Mouse (Mus musculus) lung, embryonic 14.5 days (tissue): ENCODE measurements at regions not wholly inside any gene's neighbourhood (a gene's known extent, or its start where the extent isn't known, plus 50 kb on each side); places are given as distances from the start of the nearest gene placed in this dataset.
A peak's percentile ranks its signal among the peaks of the same experiment; 100 is the strongest.

Experiments used
- ATAC-seq: fragments of 200-750 bp; cut with Nextera tagmentation; 2 replicates; pipeline ENCODE4 v1.8.0; 2017; ENCODE audit warnings: mild to moderate bottlenecking, moderate TSS enrichment, moderate library complexity; ENCODE audit not compliant: insufficient read depth
- DNase-seq: peaks from one replicate; pipeline ENCODE4 v3.0.0-alpha.2; 2015
- H3K27ac ChIP-seq: fragments of 300-500 bp; sonication (generic); 2 replicates; pipeline ENCODE4 v1.5.1; 2014; ENCODE audit warnings: low read depth, mild to moderate bottlenecking, moderate library complexity
- H3K27me3 ChIP-seq: fragments of 300-500 bp; sonication (generic); 2 replicates; pipeline ENCODE4 v1.6.1; 2014; ENCODE audit warnings: low read length, control low read depth; ENCODE audit not compliant: insufficient read depth
- H3K36me3 ChIP-seq: fragments of 300-500 bp; sonication (generic); 2 replicates; pipeline ENCODE4 v1.6.1; 2014; ENCODE audit warnings: control low read depth; ENCODE audit not compliant: insufficient read depth
- H3K4me1 ChIP-seq: fragments of 300-500 bp; sonication (generic); 2 replicates; pipeline ENCODE4 v1.6.1; 2014; ENCODE audit warnings: antibody characterized with exemption, control low read depth; ENCODE audit not compliant: insufficient read depth
- H3K4me2 ChIP-seq: fragments of 300-500 bp; sonication (generic); 2 replicates; pipeline ENCODE4 v1.6.1; 2014; ENCODE audit warnings: mild to moderate bottlenecking
- H3K4me3 ChIP-seq: fragments of 300-500 bp; sonication (generic); 2 replicates; pipeline ENCODE4 v1.5.1; 2014; ENCODE audit warnings: low read depth, low read length
- H3K9ac ChIP-seq: fragments of 300-500 bp; sonication (generic); 2 replicates; pipeline ENCODE4 v1.6.1; 2014
- H3K9me3 ChIP-seq: fragments of 300-500 bp; sonication (generic); 2 replicates; pipeline ENCODE4 v1.6.1; 2016; ENCODE audit warnings: low read depth, low read length, control low read depth
- CTCF ChIP-seq: IDR thresholded peaks from 2 replicates; pipeline ENCODE4 v1.5.1; 2016; ENCODE audit warnings: antibody characterized with exemption, low read depth
- WGBS: fragments of 180-500 bp; shearing (Covaris S2); extraction: QIAGEN DNeasy Blood & Tissue Kit; methylation state at CpG from one replicate; pipeline ENCODE4 v1.1.7; 2014; 5-methylcytosine and 5-hydroxymethylcytosine counted together

DNA sequence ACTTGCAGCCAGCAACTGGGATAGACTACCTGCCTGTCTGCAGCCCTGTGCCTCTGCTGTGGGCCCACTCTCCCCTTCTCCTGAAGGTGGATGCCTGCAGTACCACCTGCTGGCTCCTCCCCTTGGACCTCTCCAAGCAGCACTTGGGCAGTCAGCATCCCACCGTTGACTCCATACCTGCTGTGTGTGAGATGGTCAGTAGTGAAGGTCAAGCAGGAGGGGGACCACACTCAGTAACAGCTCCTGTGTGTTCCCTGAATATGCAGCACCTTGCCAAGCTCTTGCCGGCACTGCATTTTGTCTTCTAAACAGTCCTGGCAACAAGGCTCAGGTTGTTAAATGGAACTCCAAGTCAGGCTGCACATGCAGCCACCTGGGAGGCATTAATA lies 71.6 kb upstream of the Sesn3 start:
- H3K4me2 ChIP-seq, result no peak overlapping the region
- ATAC-seq (no peak), DNase-seq (no peak)
- peaks cover 40% of the 10 kb centered on the region for H3K4me1 ChIP-seq
- no peaks in the 10 kb centered on the region for H3K27me3 ChIP-seq
- H3K9ac ChIP-seq, result no peak overlapping the region
- WGBS, result 48% methylated on average over 2 of the region's 2 CpGs
- no peak overlapping the region for H3K27ac ChIP-seq
- no peaks in the 10 kb centered on the region for H3K9me3 ChIP-seq
- H3K36me3 ChIP-seq, result no peaks in the 10 kb centered on the region
- TF ChIP-seq CTCF, result no peak
- H3K4me3 ChIP-seq, result no peak overlapping the region

DNA sequence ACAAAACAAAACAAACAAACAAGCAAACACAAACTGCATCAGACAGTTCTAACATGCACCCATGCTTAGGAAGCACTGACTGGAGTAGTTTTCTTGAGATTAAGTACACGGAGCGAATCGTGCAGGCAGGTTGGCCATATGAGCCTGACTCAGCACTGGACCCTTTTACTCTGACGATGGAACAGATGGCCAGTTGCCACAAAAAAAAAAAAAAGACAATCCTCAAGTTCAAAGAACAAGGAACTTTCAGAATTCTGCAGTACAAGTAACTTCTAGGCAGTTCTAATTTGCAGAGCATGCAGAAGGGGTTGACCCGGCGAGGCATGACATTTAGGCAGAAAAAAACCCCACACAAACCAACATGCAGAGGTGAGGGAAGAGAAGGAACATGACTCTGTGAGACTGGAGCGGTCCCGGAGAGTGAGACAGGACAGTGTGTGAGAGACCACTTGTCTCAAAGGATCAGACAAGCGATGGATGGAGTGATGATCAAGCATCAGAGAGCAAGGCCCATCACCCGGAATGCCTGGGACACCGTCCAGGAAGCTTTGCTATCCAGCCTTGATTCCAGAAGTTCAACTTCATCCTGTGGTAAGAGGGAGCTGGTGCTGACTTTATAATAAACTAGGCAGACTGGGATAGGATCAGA lies 71.0 kb upstream of the Sesn3 start:
- WGBS, result 44% methylated on average over 11 of the region's 11 CpGs
- TF ChIP-seq CTCF, result no peak
- H3K9ac ChIP-seq, result no peak overlapping the region
- no peak overlapping the region for H3K4me2 ChIP-seq
- DNase-seq, result peak; percentile 84
- H3K36me3 ChIP-seq, result no peaks in the 10 kb centered on the region
- H3K4me3 ChIP-seq, result no peak overlapping the region
- peaks cover 40% of the 10 kb centered on the region for H3K4me1 ChIP-seq
- H3K27me3 ChIP-seq, result no peaks in the 10 kb centered on the region
- peak overlapping the region; percentile 7; the same call in 1 of the 2 replicates for H3K27ac ChIP-seq
- ATAC-seq, result peak; percentile 66
- no peaks in the 10 kb centered on the region for H3K9me3 ChIP-seq

DNA sequence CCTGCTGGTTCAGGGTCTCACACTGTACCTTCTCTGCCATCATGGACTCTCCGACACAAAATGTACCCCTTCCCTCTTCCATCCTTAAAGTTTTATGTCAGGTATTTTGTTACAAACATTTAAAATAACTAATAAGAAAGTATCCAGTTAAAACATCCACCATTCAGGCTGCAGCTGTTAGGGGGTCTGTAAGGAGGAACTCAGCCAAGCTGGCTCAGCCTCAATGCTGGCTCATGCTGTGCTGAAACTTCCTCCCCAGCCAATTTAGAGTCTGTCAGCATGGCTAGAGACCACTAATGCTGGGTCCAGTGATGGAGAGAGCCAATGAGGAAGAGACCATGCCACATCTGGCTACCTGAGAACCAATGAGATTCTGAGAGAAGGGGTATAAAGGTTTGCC lies 70.0 kb upstream of the Sesn3 start:
- Histone ChIP-seq H3K9me3 (no peaks in the 10 kb centered on the region), H3K36me3 (no peaks in the 10 kb centered on the region), H3K27ac (peak overlapping the region; percentile 7; the same call in 1 of the 2 replicates), H3K4me1 (peaks cover 36% of the 10 kb centered on the region), H3K4me2 (no peak overlapping the region), H3K4me3 (no peak overlapping the region), H3K9ac (no peak overlapping the region), H3K27me3 (no peaks in the 10 kb centered on the region)
- ATAC-seq (no peak), DNase-seq (peak; percentile 70)
- TF ChIP-seq CTCF, result no peak
- 79% methylated on average over 1 of the region's 1 CpGs for WGBS

DNA sequence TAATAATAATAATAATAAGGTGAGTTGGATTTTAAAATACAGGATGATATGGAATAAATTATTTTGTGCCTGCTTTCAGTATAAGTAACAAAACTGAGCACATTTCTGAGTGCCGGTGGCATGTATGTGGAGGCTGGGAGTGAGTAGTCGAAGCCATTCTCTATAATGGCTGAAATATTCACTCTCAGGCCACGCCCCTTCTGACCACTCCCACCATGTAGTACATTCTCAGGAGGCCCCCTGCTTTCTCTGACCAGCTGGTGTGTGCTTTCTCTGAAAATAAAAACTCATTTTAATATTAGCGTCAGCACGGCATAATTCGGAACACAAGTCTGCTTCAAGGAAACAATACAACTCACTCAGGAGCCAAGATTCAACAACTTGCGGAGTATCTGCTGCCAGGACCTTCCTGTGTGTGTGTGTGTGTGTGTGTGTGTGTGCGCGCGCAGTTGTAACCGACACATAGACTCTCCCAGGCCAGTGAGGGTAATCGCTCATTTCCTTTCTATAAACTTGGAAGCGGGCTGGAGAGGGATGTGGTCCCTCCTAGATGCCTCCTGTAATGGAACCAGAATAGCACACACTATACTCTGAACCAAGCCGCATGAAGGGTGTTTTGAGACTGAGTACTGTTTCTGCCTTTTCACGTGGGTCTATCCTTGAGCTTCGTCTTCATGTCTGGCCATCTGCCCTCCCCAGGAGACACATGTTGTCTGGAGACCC lies 67.9 kb upstream of the Sesn3 start:
- DNase-seq (peak; percentile 55), ATAC-seq (peak; percentile 54)
- Histone ChIP-seq H3K4me2 (no peak overlapping the region), H3K27me3 (no peaks in the 10 kb centered on the region), H3K9ac (no peak overlapping the region), H3K36me3 (no peaks in the 10 kb centered on the region), H3K4me3 (no peak overlapping the region), H3K9me3 (no peaks in the 10 kb centered on the region), H3K4me1 (peaks cover 25% of the 10 kb centered on the region), H3K27ac (peak overlapping the region; percentile 6; the same call in 1 of the 2 replicates)
- no peak for TF ChIP-seq CTCF
- 70% methylated on average over 16 of the region's 16 CpGs for WGBS

DNA sequence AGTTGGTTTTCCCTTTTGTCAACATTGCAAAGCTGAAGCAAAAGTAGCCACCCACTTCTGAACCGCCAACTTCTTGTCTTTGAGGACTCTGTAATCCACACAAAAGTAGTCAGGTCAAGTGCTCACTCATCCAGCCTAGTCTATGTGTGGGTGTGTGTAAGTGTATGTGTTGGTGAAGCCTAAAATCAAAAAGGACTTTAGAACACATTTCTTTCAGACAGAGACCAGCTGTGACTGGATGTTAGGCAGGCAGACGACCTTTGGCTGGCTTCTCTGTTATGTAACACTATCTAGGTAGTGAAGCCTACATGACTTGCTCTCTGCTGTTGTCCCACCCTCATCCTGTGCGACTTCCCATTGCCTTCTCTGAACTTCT lies 67.3 kb upstream of the Sesn3 start:
- no peak overlapping the region for H3K4me3 ChIP-seq
- DNase-seq (peak; percentile 49), ATAC-seq (peak; percentile 44)
- H3K4me2 ChIP-seq, result no peak overlapping the region
- peak overlapping the region; percentile 6; the same call in 1 of the 2 replicates for H3K27ac ChIP-seq
- no peak for TF ChIP-seq CTCF
- WGBS, result 32% methylated on average over 3 of the region's 3 CpGs
- no peaks in the 10 kb centered on the region for H3K9me3 ChIP-seq
- H3K4me1 ChIP-seq, result peaks cover 21% of the 10 kb centered on the region
- H3K9ac ChIP-seq, result no peak overlapping the region
- H3K36me3 ChIP-seq, result no peaks in the 10 kb centered on the region
- no peaks in the 10 kb centered on the region for H3K27me3 ChIP-seq

DNA sequence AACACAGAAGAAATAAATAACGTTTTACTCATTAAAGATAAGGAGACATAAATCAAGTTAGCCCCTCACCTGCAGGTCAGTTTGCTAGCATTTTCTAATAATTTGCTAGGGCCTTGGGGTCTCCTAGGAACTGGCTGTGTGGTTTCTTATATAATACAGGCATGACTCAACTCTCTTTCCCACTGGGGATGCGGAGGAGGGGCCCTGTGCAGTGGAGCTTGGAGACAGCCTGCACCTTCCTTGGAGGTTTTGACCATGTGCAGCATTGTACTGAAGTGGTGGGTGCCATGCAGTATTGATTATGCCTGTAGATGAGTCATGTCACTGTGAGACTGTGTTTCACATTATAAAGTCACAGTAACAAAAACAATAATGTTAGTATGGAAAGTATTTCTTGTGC lies 61.6 kb upstream of the Sesn3 start:
- no peak for TF ChIP-seq CTCF
- Histone ChIP-seq H3K27ac (no peak overlapping the region), H3K9me3 (no peaks in the 10 kb centered on the region), H3K9ac (no peak overlapping the region), H3K4me1 (peaks cover 3% of the 10 kb centered on the region; the same call in 1 of the 2 replicates), H3K36me3 (no peaks in the 10 kb centered on the region), H3K4me3 (no peak overlapping the region), H3K4me2 (no peak overlapping the region), H3K27me3 (no peaks in the 10 kb centered on the region)
- DNase-seq, result no peak
- ATAC-seq, result no peak
- WGBS, result 69% methylated on average over 2 of the region's 2 CpGs

DNA sequence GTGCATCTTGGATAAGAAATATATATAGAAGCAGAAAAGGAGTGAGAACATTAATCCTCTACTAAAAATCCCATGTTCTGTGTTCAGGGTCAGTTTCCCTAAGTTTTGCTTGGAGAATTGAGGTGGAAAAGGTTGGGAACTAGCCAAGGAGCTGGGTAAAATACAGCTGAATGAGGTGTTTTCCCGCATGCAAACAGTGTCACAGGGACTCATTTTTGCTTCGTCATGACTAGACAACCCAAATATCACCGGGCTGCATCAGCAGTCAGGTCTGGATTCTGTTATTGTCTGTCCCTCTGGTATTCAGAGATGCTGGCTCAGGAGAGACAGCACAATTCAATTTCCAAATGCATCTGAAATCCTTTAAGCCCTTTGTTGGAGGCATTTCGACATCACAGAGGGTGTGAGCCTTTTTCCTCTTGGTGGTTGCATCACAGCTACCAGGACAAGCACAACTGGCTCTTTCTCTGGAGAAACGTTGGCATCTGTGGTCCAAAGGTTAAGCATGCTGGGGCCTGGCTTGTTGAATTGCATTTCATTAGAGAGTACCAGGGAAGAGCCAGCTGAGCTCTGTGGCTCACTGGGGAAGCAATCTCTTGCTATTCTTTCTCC lies 59.6 kb upstream of the Sesn3 start:
- ATAC-seq (no peak), DNase-seq (no peak)
- Histone ChIP-seq H3K27ac (no peak overlapping the region), H3K27me3 (no peaks in the 10 kb centered on the region), H3K4me1 (peaks cover 3% of the 10 kb centered on the region; the same call in 1 of the 2 replicates), H3K9me3 (no peaks in the 10 kb centered on the region), H3K36me3 (no peaks in the 10 kb centered on the region), H3K4me2 (no peak overlapping the region), H3K4me3 (no peak overlapping the region), H3K9ac (no peak overlapping the region)
- 56% methylated on average over 5 of the region's 5 CpGs for WGBS
- TF ChIP-seq CTCF, result no peak
